Mouse (Mus musculus): ENCODE results near the gene Abhd8.

DNA sequence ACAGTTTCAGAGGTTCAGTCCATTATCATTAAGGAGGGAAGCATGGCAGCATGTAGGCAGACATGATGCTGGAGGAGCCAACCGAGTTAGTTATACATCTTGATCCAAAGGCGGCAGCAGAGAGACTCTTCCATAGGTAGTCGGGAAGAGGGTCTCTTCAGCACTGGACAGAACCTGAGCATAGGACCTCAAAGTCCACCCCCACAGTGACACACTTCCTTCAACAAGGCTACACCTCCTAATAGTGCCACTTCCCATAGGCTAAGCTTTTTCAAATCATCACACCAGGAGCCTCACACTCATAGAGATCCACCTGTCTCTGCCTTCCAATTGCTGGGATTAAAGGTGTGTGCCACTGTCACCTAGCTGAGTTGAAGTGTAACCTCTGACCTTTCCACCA lies 26.4 kb downstream of the Abhd8 start:
- TF ChIP-seq CTCF (IDR thresholded peaks at IDR 0.05; ENCODE audit: low read depth, low read length) (no peak), TAL1 (conservative IDR thresholded peaks at IDR 0.05; ENCODE audit: low read depth, low read length) (no peak), GATA1 (IDR thresholded peaks at IDR 0.05; ENCODE audit: borderline replicate concordance, low read length) (no peak), POLR2AphosphoS5 (IDR thresholded peaks at IDR 0.05; ENCODE audit: insufficient replicate concordance, low read depth, low read length) (no peak)

Measured in G1E (cell line).